Mouse (Mus musculus): ENCODE results near the gene Gm4922. TPM values are rescaled to one million over a fixed set of nuclear protein-coding genes. Genes with fewer than 3 reads are reported as not detected.

Gm4922 gene
- total and polyA plus RNA-seq, 3 experiments: 0.05 TPM; not detected in 2

DNA sequence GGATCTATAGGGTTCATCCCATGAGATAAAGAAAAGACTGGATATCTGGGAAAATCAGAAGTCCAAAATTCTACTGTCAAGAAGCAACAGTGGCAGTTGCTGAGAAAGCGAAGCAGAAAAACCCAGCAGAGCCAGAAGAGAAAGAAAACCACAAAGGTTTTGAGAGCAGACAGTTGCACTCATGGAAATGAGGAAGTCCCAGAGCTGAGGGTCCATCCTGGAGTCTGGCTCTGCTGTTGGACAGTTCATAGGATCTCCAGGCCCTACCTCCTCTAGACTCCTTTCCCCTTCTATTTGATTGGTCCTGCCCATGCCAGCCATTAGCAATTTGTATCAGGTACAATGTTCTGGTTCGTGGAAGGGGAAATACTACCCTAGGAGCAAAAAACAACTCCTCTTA is 39.5 kb upstream of the Gm4922 start:
- no peak for TF ChIP-seq POLR2AphosphoS5 (IDR thresholded peaks at IDR 0.05; ENCODE audit: insufficient replicate concordance, low read depth, low read length)
- TF ChIP-seq GATA1 (IDR thresholded peaks at IDR 0.05; ENCODE audit: borderline replicate concordance, low read length): no peak
- no peak for TF ChIP-seq TAL1 (conservative IDR thresholded peaks at IDR 0.05; ENCODE audit: low read depth, low read length)
- no peak for TF ChIP-seq GATA2 (IDR thresholded peaks at IDR 0.05; ENCODE audit: borderline replicate concordance, low read depth, low read length)
- no peak for TF ChIP-seq CTCF (IDR thresholded peaks at IDR 0.05; ENCODE audit: low read depth, low read length)
- Histone ChIP-seq H3K36me3 (replicated peaks) (no peaks in the 10 kb centered on the region), H3K9me3 (replicated peaks) (no peaks in the 10 kb centered on the region), H3K4me1 (ENCODE audit: insufficient read depth, low read depth, low read length) (no peaks in the 10 kb centered on the region), H3K4me3 (ENCODE audit: low read depth, low read length) (no peak overlapping the region), H3K27me3 (ENCODE audit: insufficient read depth, low read length) (no peaks in the 10 kb centered on the region)
- DNase-seq (ENCODE audit: low spot score): no peak
- no peak for ATAC-seq (ENCODE audit: extremely low read depth, insufficient number of reproducible peaks, low FRiP score, poor library complexity, severe bottlenecking)

- H3K4me3 ChIP-seq (ENCODE audit: low read depth, low read length): no peak overlapping the region
- no peaks in the 10 kb centered on the region for H3K27me3 ChIP-seq (ENCODE audit: insufficient read depth, low read length)
- H3K4me1 ChIP-seq (ENCODE audit: insufficient read depth, low read depth, low read length): no peaks in the 10 kb centered on the region
- no peaks in the 10 kb centered on the region for H3K9me3 ChIP-seq (replicated peaks)
- no peak for TF ChIP-seq CTCF (IDR thresholded peaks at IDR 0.05; ENCODE audit: low read depth, low read length)
- no peak for TF ChIP-seq GATA2 (IDR thresholded peaks at IDR 0.05; ENCODE audit: borderline replicate concordance, low read depth, low read length)
- TF ChIP-seq TAL1 (conservative IDR thresholded peaks at IDR 0.05; ENCODE audit: low read depth, low read length): no peak
- TF ChIP-seq POLR2AphosphoS5 (IDR thresholded peaks at IDR 0.05; ENCODE audit: insufficient replicate concordance, low read depth, low read length): no peak
- TF ChIP-seq GATA1 (IDR thresholded peaks at IDR 0.05; ENCODE audit: borderline replicate concordance, low read length): no peak
- H3K36me3 ChIP-seq (replicated peaks): no peaks in the 10 kb centered on the region
- DNase-seq (ENCODE audit: low spot score): no peak
- ATAC-seq (ENCODE audit: extremely low read depth, insufficient number of reproducible peaks, low FRiP score, poor library complexity, severe bottlenecking): no peak
These were observed 38.5 kb upstream of the Gm4922 start for GRCm38 (mm10) chr10:18825143-18825542.

DNA sequence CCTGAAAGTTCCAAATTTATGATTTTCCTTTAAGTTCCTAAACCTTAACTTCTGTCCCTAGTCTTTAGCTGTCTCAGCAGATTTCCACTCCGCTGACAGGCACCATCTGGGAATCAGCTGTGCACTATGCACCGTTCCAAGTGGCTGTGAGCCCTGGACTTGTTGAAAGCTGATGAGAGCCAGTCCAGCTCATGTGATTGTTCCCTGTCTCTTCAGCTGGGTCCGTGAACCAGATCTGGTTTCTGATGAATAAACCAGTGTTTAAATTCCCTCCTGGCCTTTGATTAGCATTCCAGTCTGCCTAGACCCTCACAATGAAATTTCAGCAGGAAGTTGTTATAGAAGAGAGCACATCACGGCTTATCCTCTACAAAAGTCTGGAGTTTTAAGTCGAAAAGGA is 30.0 kb upstream of the Gm4922 start:
- H3K36me3 ChIP-seq (replicated peaks): no peaks in the 10 kb centered on the region
- H3K4me3 ChIP-seq (ENCODE audit: low read depth, low read length): no peak overlapping the region
- ATAC-seq (ENCODE audit: extremely low read depth, insufficient number of reproducible peaks, low FRiP score, poor library complexity, severe bottlenecking): no peak
- H3K27me3 ChIP-seq (ENCODE audit: insufficient read depth, low read length): peaks cover 9% of the 10 kb centered on the region; the same call in 1 of the 2 replicates
- H3K9me3 ChIP-seq (replicated peaks): no peaks in the 10 kb centered on the region
- TF ChIP-seq GATA2 (IDR thresholded peaks at IDR 0.05; ENCODE audit: borderline replicate concordance, low read depth, low read length) (no peak), TAL1 (conservative IDR thresholded peaks at IDR 0.05; ENCODE audit: low read depth, low read length) (no peak), CTCF (IDR thresholded peaks at IDR 0.05; ENCODE audit: low read depth, low read length) (no peak), GATA1 (IDR thresholded peaks at IDR 0.05; ENCODE audit: borderline replicate concordance, low read length) (no peak), POLR2AphosphoS5 (IDR thresholded peaks at IDR 0.05; ENCODE audit: insufficient replicate concordance, low read depth, low read length) (no peak)
- no peak for DNase-seq (ENCODE audit: low spot score)
- no peaks in the 10 kb centered on the region for H3K4me1 ChIP-seq (ENCODE audit: insufficient read depth, low read depth, low read length)

GRCm38 (mm10) chr10:18811751-18812150 is 25.2 kb upstream of the Gm4922 start:
- no peak for TF ChIP-seq TAL1 (conservative IDR thresholded peaks at IDR 0.05; ENCODE audit: low read depth, low read length)
- no peak for TF ChIP-seq CTCF (IDR thresholded peaks at IDR 0.05; ENCODE audit: low read depth, low read length)
- TF ChIP-seq POLR2AphosphoS5 (IDR thresholded peaks at IDR 0.05; ENCODE audit: insufficient replicate concordance, low read depth, low read length): no peak
- no peak for TF ChIP-seq GATA1 (IDR thresholded peaks at IDR 0.05; ENCODE audit: borderline replicate concordance, low read length)
- TF ChIP-seq GATA2 (IDR thresholded peaks at IDR 0.05; ENCODE audit: borderline replicate concordance, low read depth, low read length): no peak
- no peak for DNase-seq (ENCODE audit: low spot score)
- H3K4me3 ChIP-seq (ENCODE audit: low read depth, low read length): no peak overlapping the region
- no peaks in the 10 kb centered on the region for H3K9me3 ChIP-seq (replicated peaks)
- ATAC-seq (ENCODE audit: extremely low read depth, insufficient number of reproducible peaks, low FRiP score, poor library complexity, severe bottlenecking): no peak
- no peaks in the 10 kb centered on the region for H3K4me1 ChIP-seq (ENCODE audit: insufficient read depth, low read depth, low read length)
- H3K27me3 ChIP-seq (ENCODE audit: insufficient read depth, low read length): no peaks in the 10 kb centered on the region
- no peaks in the 10 kb centered on the region for H3K36me3 ChIP-seq (replicated peaks)

- no peak for DNase-seq (ENCODE audit: low spot score)
These were observed 3.5 kb upstream of the Gm4922 start for GRCm38 (mm10) chr10:18790063-18790462.

DNA sequence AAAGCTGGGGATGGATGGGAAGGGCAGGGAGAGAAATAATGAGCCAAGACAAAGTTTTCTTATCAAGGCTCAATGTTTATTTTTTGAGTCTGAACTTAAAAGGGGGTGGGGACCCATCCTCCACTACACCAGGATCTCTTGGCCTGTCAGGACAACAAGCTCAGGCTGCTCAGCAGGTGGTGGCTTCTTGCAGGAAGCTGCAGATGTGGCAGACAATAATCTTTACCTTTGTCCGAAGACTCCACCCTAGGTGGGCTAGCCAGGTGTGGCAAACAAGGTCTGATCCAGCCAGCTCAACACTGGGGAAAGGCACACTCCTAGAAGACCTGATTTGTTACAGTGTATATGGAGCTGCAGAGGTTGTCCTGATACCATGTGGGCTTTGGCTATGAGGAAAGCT is 2.0 kb upstream of the Gm4922 start:
- H3K27me3 ChIP-seq (ENCODE audit: insufficient read depth, low read length): no peaks in the 10 kb centered on the region
- ATAC-seq (ENCODE audit: extremely low read depth, insufficient number of reproducible peaks, low FRiP score, poor library complexity, severe bottlenecking) (no peak), DNase-seq (ENCODE audit: low spot score) (no peak)
- no peaks in the 10 kb centered on the region for H3K4me1 ChIP-seq (ENCODE audit: insufficient read depth, low read depth, low read length)
- TF ChIP-seq CTCF (IDR thresholded peaks at IDR 0.05; ENCODE audit: low read depth, low read length) (no peak), GATA1 (IDR thresholded peaks at IDR 0.05; ENCODE audit: borderline replicate concordance, low read length) (no peak), POLR2AphosphoS5 (IDR thresholded peaks at IDR 0.05; ENCODE audit: insufficient replicate concordance, low read depth, low read length) (no peak), GATA2 (IDR thresholded peaks at IDR 0.05; ENCODE audit: borderline replicate concordance, low read depth, low read length) (no peak), TAL1 (conservative IDR thresholded peaks at IDR 0.05; ENCODE audit: low read depth, low read length) (no peak)
- H3K36me3 ChIP-seq (replicated peaks): no peaks in the 10 kb centered on the region
- no peak overlapping the region for H3K4me3 ChIP-seq (ENCODE audit: low read depth, low read length)
- H3K9me3 ChIP-seq (replicated peaks): no peaks in the 10 kb centered on the region

More at GRCm38 (mm10) chr10:18790063-18790462, 3.5 kb upstream of the Gm4922 start:
- no peak for ATAC-seq (ENCODE audit: extremely low read depth, insufficient number of reproducible peaks, low FRiP score, poor library complexity, severe bottlenecking)
- H3K4me1 ChIP-seq (ENCODE audit: insufficient read depth, low read depth, low read length): no peaks in the 10 kb centered on the region
- no peak for TF ChIP-seq TAL1 (conservative IDR thresholded peaks at IDR 0.05; ENCODE audit: low read depth, low read length)
- no peak for TF ChIP-seq POLR2AphosphoS5 (IDR thresholded peaks at IDR 0.05; ENCODE audit: insufficient replicate concordance, low read depth, low read length)
- no peak for TF ChIP-seq GATA1 (IDR thresholded peaks at IDR 0.05; ENCODE audit: borderline replicate concordance, low read length)
- no peaks in the 10 kb centered on the region for H3K9me3 ChIP-seq (replicated peaks)
- H3K36me3 ChIP-seq (replicated peaks): no peaks in the 10 kb centered on the region
- H3K4me3 ChIP-seq (ENCODE audit: low read depth, low read length): no peak overlapping the region
- no peaks in the 10 kb centered on the region for H3K27me3 ChIP-seq (ENCODE audit: insufficient read depth, low read length)

Measured in G1E (cell line).